Mouse (Mus musculus) midbrain, embryonic 16.5 days (tissue): ENCODE results near the gene Spred2. TPM values are rescaled to one million over a fixed set of nuclear protein-coding genes. Genes with fewer than 3 reads are reported as not detected.

ENCODE experiments used
- ATAC-seq: fragments of 200-750 bp; cut with Nextera tagmentation; 2 replicates; pipeline ENCODE4 v1.8.0; 2017; ENCODE audit warnings: moderate TSS enrichment
- H3K27ac ChIP-seq: fragments of 300-500 bp; sonication (generic); 2 replicates; pipeline ENCODE4 v1.5.1; 2014; ENCODE audit warnings: mild to moderate bottlenecking, low read length, mixed read lengths
- H3K27me3 ChIP-seq: fragments of 300-500 bp; sonication (generic); 2 replicates; pipeline ENCODE4 v1.6.1; 2014; ENCODE audit warnings: low read depth, low read length, mixed read lengths; ENCODE audit not compliant: control insufficient read depth, insufficient read depth
- H3K36me3 ChIP-seq: fragments of 300-500 bp; sonication (generic); 2 replicates; pipeline ENCODE4 v1.6.1; 2014; ENCODE audit warnings: mild to moderate bottlenecking, low read length, moderate library complexity, mixed read lengths; ENCODE audit not compliant: control insufficient read depth, insufficient read depth
- H3K4me1 ChIP-seq: fragments of 300-500 bp; sonication (generic); 2 replicates; pipeline ENCODE4 v1.6.1; 2014; ENCODE audit warnings: mild to moderate bottlenecking, low read length, mixed read lengths; ENCODE audit not compliant: control insufficient read depth, insufficient read depth
- H3K4me2 ChIP-seq: fragments of 300-500 bp; sonication (generic); 2 replicates; pipeline ENCODE4 v1.6.1; 2014; ENCODE audit warnings: mild to moderate bottlenecking, low read length, mixed read lengths
- H3K4me3 ChIP-seq: fragments of 300-500 bp; sonication (generic); 2 replicates; pipeline ENCODE4 v1.5.1; 2014; ENCODE audit warnings: low read depth, mild to moderate bottlenecking, low read length, moderate library complexity, mixed read lengths
- H3K9ac ChIP-seq: fragments of 300-500 bp; sonication (generic); 2 replicates; pipeline ENCODE4 v1.6.1; 2014; ENCODE audit warnings: low read depth, low read length, mixed read lengths
- H3K9me3 ChIP-seq: fragments of 300-500 bp; sonication (generic); replicated peaks from 2 replicates; pipeline ENCODE4 v1.6.1; 2014; ENCODE audit warnings: mild to moderate bottlenecking, low read length, mixed read lengths; ENCODE audit not compliant: control insufficient read depth, poor library complexity, severe bottlenecking
- WGBS: fragments of 180-500 bp; shearing (Covaris S2); extraction: QIAGEN DNeasy Blood & Tissue Kit; methylation state at CpG from one replicate; pipeline ENCODE4 v1.1.7; 2014; 5-methylcytosine and 5-hydroxymethylcytosine counted together
- polyA plus RNA-seq: library from polyadenylated mRNA; unstranded; fragments of >200 nt; fragmentation: Nextera tagmentation; extraction: Ambion mirVana; gene quantifications from 2 replicates; pipeline ENCODE4 v1.2.1, GENCODE M21; 2015

Spred2 gene
- polyA plus RNA-seq, 1 experiment from 2014 or later, result 4.8 TPM

- no peak for ATAC-seq
- no peak overlapping the region for H3K9ac ChIP-seq
These were observed 23.5 kb upstream of the Spred2 start for GRCm38 (mm10) chr11:19900712-19901111.

DNA sequence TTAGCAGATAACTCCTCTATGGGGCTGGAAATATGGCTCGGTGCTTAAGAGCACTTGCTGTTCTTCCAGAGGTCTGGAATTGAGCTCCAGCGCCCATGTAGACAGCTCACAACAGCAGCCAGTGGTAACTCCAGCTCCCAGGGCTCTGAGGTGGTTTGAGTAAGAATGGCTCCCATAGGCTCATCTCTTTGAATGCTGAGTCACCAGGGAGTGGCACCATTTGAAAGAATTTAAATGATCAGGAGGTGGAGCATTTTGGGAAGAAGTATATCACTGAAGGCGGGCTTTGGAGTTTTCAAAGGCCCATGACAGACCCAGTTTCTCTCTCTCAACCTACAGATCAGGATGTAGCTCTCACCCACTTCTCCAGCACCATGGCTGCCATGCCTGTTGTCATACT is 13.0 kb upstream of the Spred2 start:
- no peaks in the 10 kb centered on the region for H3K4me1 ChIP-seq
- ATAC-seq, result no peak
- 94% methylated on average over 3 of the region's 3 CpGs for WGBS

More at GRCm38 (mm10) chr11:19900712-19901111, 23.5 kb upstream of the Spred2 start:
- Histone ChIP-seq H3K36me3 (no peaks in the 10 kb centered on the region), H3K4me3 (no peak overlapping the region), H3K27me3 (no peaks in the 10 kb centered on the region), H3K4me2 (no peak overlapping the region), H3K27ac (no peak overlapping the region), H3K9me3 (peaks cover 15% of the 10 kb centered on the region), H3K4me1 (no peaks in the 10 kb centered on the region)
- WGBS, result 86% methylated on average over 4 of the region's 4 CpGs

GRCm38 (mm10) chr11:19912179-19912578 is 12.0 kb upstream of the Spred2 start:
- Histone ChIP-seq H3K9me3 (peaks cover 16% of the 10 kb centered on the region), H3K4me2 (no peak overlapping the region), H3K4me3 (no peak overlapping the region), H3K36me3 (peaks cover 2% of the 10 kb centered on the region; the same call in 1 of the 2 replicates), H3K9ac (no peak overlapping the region), H3K27me3 (no peaks in the 10 kb centered on the region), H3K27ac (no peak overlapping the region), H3K4me1 (no peaks in the 10 kb centered on the region)
- no peak for ATAC-seq
- 95% methylated on average over 6 of the region's 6 CpGs for WGBS

More for the DNA sequence above, 13.0 kb upstream of the Spred2 start:
- H3K4me3 ChIP-seq, result no peak overlapping the region
- no peak overlapping the region for H3K4me2 ChIP-seq
- H3K9ac ChIP-seq, result no peak overlapping the region
- peaks cover 25% of the 10 kb centered on the region for H3K9me3 ChIP-seq
- H3K27me3 ChIP-seq, result no peaks in the 10 kb centered on the region
- peaks cover 6% of the 10 kb centered on the region; the same call in 1 of the 2 replicates for H3K36me3 ChIP-seq
- no peak overlapping the region for H3K27ac ChIP-seq

DNA sequence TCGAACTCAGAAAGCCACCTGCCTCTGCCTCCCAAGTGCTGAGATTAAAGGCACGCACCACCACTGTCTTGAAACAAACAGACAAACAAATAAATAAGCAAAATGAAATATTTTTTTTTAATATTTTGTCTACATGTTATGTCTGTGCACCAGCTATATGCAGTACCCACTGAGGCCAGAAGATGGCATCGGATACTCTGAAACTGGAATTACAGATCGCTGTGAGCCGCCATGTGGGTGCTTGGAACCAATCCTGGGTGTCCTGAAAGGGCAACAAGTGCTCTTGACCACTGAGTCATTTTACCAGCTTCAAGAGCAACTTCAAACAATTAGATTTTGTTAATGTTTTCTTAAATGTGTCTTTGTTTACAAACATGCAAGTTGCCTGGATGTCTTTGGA is 11.5 kb upstream of the Spred2 start:
- WGBS, result 97% methylated on average over 5 of the region's 5 CpGs
- Histone ChIP-seq H3K4me3 (no peak overlapping the region), H3K4me1 (0 out of 2 replicates have a peak, but pooled peaks cover 2% of the 10 kb centered on the region), H3K4me2 (no peak overlapping the region), H3K9me3 (peaks cover 12% of the 10 kb centered on the region; the same call in 1 of the 2 replicates), H3K36me3 (no peaks in the 10 kb centered on the region), H3K27ac (no peak overlapping the region), H3K27me3 (no peaks in the 10 kb centered on the region), H3K9ac (no peak overlapping the region)
- no peak for ATAC-seq

GRCm38 (mm10) chr11:19913761-19914160 is 10.4 kb upstream of the Spred2 start:
- Histone ChIP-seq H3K4me2 (no peak overlapping the region), H3K27me3 (no peaks in the 10 kb centered on the region), H3K9ac (no peak overlapping the region), H3K27ac (no peak overlapping the region), H3K9me3 (0 out of 2 replicates have a peak, but pooled peaks cover 2% of the 10 kb centered on the region), H3K4me1 (peaks cover 6% of the 10 kb centered on the region), H3K36me3 (no peaks in the 10 kb centered on the region), H3K4me3 (no peak overlapping the region)
- WGBS, result 96% methylated on average over 4 of the region's 4 CpGs
- ATAC-seq, result no peak

DNA sequence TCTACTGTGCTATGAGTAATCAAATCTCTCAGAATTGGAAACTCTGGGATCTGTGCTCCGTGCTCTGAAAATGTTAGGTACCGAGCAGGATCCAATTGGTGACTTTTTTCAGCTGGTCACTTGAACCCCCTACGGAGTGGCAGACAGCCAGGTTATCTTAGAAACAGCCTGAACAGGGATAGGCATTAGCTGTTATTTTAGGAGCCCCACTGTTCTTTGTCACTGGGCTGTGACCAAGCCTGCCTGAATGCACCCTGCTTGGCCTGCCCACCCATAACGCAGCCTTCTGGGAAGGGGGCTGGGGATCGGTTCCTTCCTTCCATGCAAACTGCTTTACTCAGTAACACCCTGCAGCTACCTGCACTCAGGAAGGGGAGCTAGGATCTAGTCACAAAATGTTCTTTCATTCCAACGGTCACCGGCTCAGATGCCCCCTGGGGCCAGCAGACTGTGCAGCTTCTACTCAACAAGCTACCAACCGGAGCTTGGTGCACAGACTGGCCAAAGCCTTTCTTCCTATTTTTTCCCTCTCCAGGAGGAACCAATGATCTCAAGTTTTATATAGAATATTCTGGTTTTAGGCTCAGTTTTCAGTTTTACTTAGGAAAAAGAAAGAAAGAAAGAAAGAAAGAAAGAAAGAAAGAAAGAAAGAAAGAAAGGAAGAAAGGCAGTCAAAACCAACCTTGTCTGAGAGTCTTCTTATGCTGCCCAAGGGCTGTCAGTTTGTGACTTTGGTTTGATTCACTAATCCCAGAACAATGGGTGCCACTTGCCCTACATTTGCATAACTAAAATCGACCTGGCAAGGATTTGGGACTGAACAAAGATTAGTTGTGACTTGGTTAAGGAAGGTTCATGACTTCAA is 6.6 kb upstream of the Spred2 start:
- H3K27me3 ChIP-seq, result no peaks in the 10 kb centered on the region
- no peak for ATAC-seq
- H3K4me1 ChIP-seq, result peaks cover 13% of the 10 kb centered on the region
- no peak overlapping the region for H3K4me3 ChIP-seq
- no peak overlapping the region for H3K9ac ChIP-seq
- WGBS, result 9% methylated on average over 9 of the region's 9 CpGs
- H3K36me3 ChIP-seq, result no peaks in the 10 kb centered on the region
- H3K4me2 ChIP-seq, result no peak overlapping the region
- H3K9me3 ChIP-seq, result 0 out of 2 replicates have a peak, but pooled peaks cover 2% of the 10 kb centered on the region
- H3K27ac ChIP-seq, result no peak overlapping the region

DNA sequence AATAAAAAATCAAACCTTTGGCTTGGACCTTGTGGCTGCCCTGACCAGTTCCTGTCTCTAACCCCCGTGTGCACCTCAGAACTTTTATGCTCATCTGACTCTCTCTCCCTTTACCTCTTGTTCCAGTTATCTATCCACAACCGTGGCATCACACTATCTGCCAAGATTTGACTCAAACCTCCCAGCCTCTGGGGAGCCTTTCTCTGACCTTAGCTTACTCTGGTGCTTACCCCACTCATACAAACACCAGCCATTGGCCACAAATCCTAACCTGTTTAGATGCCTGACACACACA is 6.0 kb upstream of the Spred2 start:
- H3K4me3 ChIP-seq, result no peak overlapping the region
- H3K9me3 ChIP-seq, result 0 out of 2 replicates have a peak, but pooled peaks cover 2% of the 10 kb centered on the region
- H3K36me3 ChIP-seq, result no peaks in the 10 kb centered on the region
- no peak overlapping the region for H3K27ac ChIP-seq
- 5% methylated on average over 2 of the region's 2 CpGs for WGBS
- ATAC-seq, result no peak
- H3K4me1 ChIP-seq, result peaks cover 13% of the 10 kb centered on the region
- no peak overlapping the region for H3K9ac ChIP-seq
- no peak overlapping the region for H3K4me2 ChIP-seq
- no peaks in the 10 kb centered on the region for H3K27me3 ChIP-seq

GRCm38 (mm10) chr11:19919460-19919784 is 4.8 kb upstream of the Spred2 start:
- Histone ChIP-seq H3K4me3 (peak overlapping the region; percentile 67), H3K4me1 (peaks cover 13% of the 10 kb centered on the region), H3K36me3 (no peaks in the 10 kb centered on the region), H3K4me2 (peak overlapping the region; percentile 83), H3K27ac (peak overlapping the region; percentile 87), H3K9ac (peak overlapping the region; percentile 83; the same call in 1 of the 2 replicates), H3K9me3 (0 out of 2 replicates have a peak, but pooled peaks cover 2% of the 10 kb centered on the region), H3K27me3 (no peaks in the 10 kb centered on the region)
- 0 out of 2 replicates have a peak, but pooled peaks have one; percentile 3 for ATAC-seq
- 3% methylated on average over 6 of the region's 6 CpGs for WGBS
